Mouse (Mus musculus): ENCODE data around the gene Ugdh.

DNA sequence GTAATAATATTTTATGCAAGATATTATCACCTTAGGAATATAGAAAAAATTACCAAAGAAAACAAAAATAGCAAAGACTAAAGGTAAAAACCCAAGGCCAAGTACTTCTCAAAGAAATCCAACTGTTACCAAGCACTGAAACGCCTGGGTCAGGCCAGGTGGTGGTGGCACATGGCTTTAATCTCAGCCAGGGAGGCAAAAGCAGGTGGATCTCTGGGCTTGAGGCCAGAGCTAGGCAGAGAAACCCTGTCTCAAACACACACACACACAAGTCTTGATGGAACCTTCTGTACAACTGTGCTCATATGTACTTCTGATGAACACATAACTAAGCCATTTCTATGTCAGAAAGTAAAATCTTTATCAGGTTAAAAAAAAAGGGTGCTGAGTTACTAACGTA, 12.1 kb upstream of the Ugdh start:
- TF ChIP-seq CTCF (IDR thresholded peaks at IDR 0.05; ENCODE audit: extremely low read depth, insufficient read depth, insufficient read length, insufficient replicate concordance) (no peak), POLR2A (IDR thresholded peaks at IDR 0.05; ENCODE audit: low read depth, low read length) (no peak)

Data from spleen, adult 2 months (tissue).